Mouse (Mus musculus): Measurements from ENCODE around the gene Lrit2.

Gene Lrit2

DNA sequence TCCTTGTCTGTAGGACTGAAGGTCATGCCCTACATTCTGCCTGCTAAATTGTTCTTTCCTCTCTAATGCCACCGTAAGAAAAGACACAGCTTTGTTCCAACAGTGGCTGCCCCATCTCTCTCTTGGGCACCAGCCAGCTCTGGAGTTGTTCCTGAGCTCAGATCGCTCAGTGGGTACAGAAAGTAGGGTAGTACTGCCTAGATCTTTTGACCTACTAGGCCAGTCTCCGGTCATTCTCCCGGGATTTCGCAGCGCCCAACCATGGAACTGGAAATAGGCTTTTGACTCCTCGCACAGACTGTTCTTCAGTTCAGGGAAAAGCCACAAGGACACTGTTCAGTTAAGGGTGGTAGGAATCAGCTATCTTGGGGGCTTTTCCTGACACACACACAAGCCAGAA is 45.2 kb downstream of the Lrit2 start:
- DNase-seq = no peak

DNA sequence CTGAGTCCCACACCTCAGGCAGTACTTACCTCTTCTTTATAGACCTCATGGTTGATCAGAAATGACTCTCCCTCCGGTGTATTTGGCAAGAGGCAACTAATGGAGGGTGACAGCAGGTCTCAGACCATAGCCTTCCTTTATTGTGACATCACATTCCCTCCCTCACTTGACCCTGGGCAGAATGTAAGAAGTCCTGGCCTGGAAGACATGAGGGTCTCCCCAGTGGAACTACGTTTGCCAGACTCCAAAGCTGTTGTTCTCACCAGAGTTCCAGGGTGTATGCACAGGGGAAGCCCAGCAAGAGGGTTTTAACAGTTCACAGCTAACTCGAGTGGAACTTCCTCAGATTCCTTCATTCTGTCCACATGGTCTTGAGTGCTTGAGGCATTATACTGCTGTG is 46.2 kb downstream of the Lrit2 start, which contains the start of gene 2610528A11Rik:
Gene 2610528A11Rik, minus strand, starts transcription at position 101 of the 400 bp plus-strand sequence.
- DNase-seq = no peak

DNA sequence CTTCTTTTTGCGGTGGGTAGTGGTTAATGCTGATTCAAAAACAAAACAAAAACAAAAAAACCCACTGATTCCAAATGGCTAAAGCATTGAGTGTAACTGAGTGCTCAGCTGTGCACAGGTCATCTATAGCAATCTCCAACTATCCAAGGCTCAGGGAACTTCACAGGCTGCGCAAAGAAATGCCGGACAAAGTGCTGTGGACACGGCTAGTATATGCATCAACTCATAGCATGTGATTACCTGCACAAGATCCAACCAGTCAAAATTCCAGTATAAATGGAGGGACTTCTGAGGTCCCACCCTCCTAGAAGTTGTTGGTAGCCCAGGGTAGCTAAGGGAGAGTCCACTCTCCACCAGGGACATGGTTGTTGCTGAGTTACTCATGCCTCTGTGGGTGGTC is 51.5 kb downstream of the Lrit2 start:
- no peak for DNase-seq

Measured in lung, postnatal 36 days (tissue).